Comparison of ENCODE assay signal across 15 mouse cellular contexts in the genomic region with DNA sequence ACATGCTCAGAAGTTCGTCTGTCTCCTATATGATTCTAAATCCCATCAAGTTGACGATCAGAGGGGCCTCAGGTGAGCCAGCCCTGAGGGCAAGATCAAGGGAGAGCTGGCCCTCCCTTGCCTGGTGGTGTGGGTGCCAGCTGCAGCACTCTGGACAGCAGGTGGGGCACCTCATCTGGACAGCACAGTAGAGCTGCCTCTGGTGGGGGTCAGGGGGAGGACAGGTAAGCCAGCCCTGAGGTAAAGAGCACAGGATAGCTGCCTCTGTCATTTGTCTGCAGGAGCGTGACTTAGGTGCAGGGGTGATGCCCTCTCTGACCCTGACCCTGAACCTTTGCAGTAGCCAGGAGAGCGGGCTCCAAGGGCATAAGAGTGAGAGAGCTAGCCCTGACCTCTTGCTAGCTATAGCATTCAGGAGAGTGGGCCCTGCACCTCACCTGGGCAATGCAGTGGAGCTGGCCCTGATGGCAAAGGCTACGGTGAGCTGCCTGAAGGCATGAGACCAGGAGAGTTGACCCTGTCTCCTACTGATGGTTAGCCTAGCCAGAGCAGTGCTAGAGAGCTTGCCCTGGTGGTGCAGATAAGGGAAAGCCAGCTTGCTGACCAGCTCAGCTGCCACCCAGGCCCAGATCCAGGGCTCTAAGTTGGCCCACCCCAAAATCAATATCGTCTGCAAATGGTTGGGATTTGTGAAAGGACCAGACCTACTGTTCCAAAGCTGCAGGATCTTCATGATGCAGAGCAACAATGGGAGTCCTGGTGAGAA.
DNase-seq lines count a peak whose midpoint lies in the region; ATAC-seq and TF ChIP-seq lines count a peak whose summit lies in the region.
"Had no signal": no experiment of that assay in that cellular context is flagged by ENCODE, and none has a peak within 500 bp of the region (broad histone marks: within the 10 kb centered on the region; RNA-seq: fewer than 3 reads in every experiment).

No protein-coding gene starts in this region.

- H3K36me3 ChIP-seq in heart, embryonic 10.5 days, result no peaks in the 10 kb centered on the region
- no peaks in the 10 kb centered on the region for H3K36me3 ChIP-seq in kidney, embryonic 16.5 days (ENCODE audit: insufficient read depth, low read length)
- no peaks in the 10 kb centered on the region for H3K36me3 ChIP-seq in midbrain, embryonic 15.5 days (replicated peaks)
- no peaks in the 10 kb centered on the region for H3K36me3 ChIP-seq in midbrain, postnatal 0 days (ENCODE audit: insufficient read depth, low read length)
- H3K36me3 ChIP-seq: forebrain, embryonic 12.5 days; hindbrain, embryonic 15.5 days; liver, embryonic 15.5 days had no signal

- H3K9ac ChIP-seq in kidney, embryonic 16.5 days (replicated peaks; ENCODE audit: low read length), result no peak overlapping the region
- H3K9ac ChIP-seq in midbrain, embryonic 15.5 days, result no peak overlapping the region
- no peak overlapping the region for H3K9ac ChIP-seq in midbrain, postnatal 0 days (replicated peaks; ENCODE audit: low read length, poor library complexity, severe bottlenecking)
- H3K9ac ChIP-seq: forebrain, embryonic 12.5 days; hindbrain, embryonic 15.5 days; liver, embryonic 15.5 days had no signal

- no peak overlapping the region for H3K4me3 ChIP-seq in heart, embryonic 10.5 days
- no peak overlapping the region for H3K4me3 ChIP-seq in kidney, embryonic 16.5 days (ENCODE audit: low read length)
- no peak overlapping the region for H3K4me3 ChIP-seq in midbrain, embryonic 15.5 days
- no peak overlapping the region for H3K4me3 ChIP-seq in midbrain, postnatal 0 days (ENCODE audit: low read depth, low read length)
- H3K4me3 ChIP-seq: forebrain, embryonic 12.5 days; hindbrain, embryonic 15.5 days; liver, embryonic 15.5 days; megakaryocyte, embryonic 14.5 days; myocyte had no signal

- H3K27ac ChIP-seq in heart, embryonic 10.5 days, result peak overlapping the region; percentile 56; the same call in 1 of the 2 replicates
- H3K27ac ChIP-seq in kidney, embryonic 16.5 days (ENCODE audit: low read length), result no peak overlapping the region
- peak overlapping the region; percentile 1; the same call in 1 of the 2 replicates for H3K27ac ChIP-seq in midbrain, embryonic 15.5 days
- no peak overlapping the region for H3K27ac ChIP-seq in midbrain, postnatal 0 days (ENCODE audit: low read depth, low read length)
- H3K27ac ChIP-seq: forebrain, embryonic 12.5 days; hindbrain, embryonic 15.5 days; liver, embryonic 15.5 days had no signal

- no peak overlapping the region for H3K4me2 ChIP-seq in kidney, embryonic 16.5 days (replicated peaks; ENCODE audit: low read depth, low read length)
- no peak overlapping the region for H3K4me2 ChIP-seq in midbrain, embryonic 15.5 days
- H3K4me2 ChIP-seq in midbrain, postnatal 0 days (ENCODE audit: low read depth, low read length, poor library complexity, severe bottlenecking), result no peak overlapping the region
- H3K4me2 ChIP-seq: forebrain, embryonic 12.5 days; hindbrain, embryonic 15.5 days; liver, embryonic 15.5 days had no signal

- no peak for TF ChIP-seq CTCF in midbrain, postnatal 0 days (IDR thresholded peaks at IDR 0.05)

- H3K9me3 ChIP-seq in heart, embryonic 10.5 days, result no peaks in the 10 kb centered on the region
- no peaks in the 10 kb centered on the region for H3K9me3 ChIP-seq in kidney, embryonic 16.5 days (ENCODE audit: low read length)
- no peaks in the 10 kb centered on the region for H3K9me3 ChIP-seq in midbrain, embryonic 15.5 days
- no peaks in the 10 kb centered on the region for H3K9me3 ChIP-seq in midbrain, postnatal 0 days (ENCODE audit: low read length)
- H3K9me3 ChIP-seq: forebrain, embryonic 12.5 days; hindbrain, embryonic 15.5 days; liver, embryonic 15.5 days; megakaryocyte, embryonic 14.5 days had no signal

- peaks cover 48% of the 10 kb centered on the region for H3K4me1 ChIP-seq in heart, embryonic 10.5 days
- peaks cover 47% of the 10 kb centered on the region for H3K4me1 ChIP-seq in kidney, embryonic 16.5 days (ENCODE audit: insufficient read depth, low read length)
- H3K4me1 ChIP-seq in midbrain, embryonic 15.5 days, result peaks cover 41% of the 10 kb centered on the region
- peaks cover 17% of the 10 kb centered on the region for H3K4me1 ChIP-seq in midbrain, postnatal 0 days (ENCODE audit: insufficient read depth, low read length)

- DNase-seq in heart, embryonic 10.5 days (ENCODE audit: low spot score), result no peak
- DNase-seq in heart, adult 9 months (ENCODE audit: low spot score in 2 of 2), result no peak
- DNase-seq in kidney, postnatal 10 days, result peak; percentile 23
- no peak for DNase-seq in midbrain, postnatal 0 days (ENCODE audit: low spot score)
- DNase-seq in adipocyte (ENCODE audit: low spot score), result no peak
- DNase-seq: cerebellum, adult 9-10 months; retina, postnatal 1 day; thymus, postnatal 14 days had no signal

- no peaks in the 10 kb centered on the region for H3K27me3 ChIP-seq in heart, embryonic 10.5 days (ENCODE audit: insufficient read depth, poor library complexity, severe bottlenecking)
- H3K27me3 ChIP-seq in kidney, embryonic 16.5 days (ENCODE audit: insufficient read depth, low read length), result no peaks in the 10 kb centered on the region
- no peaks in the 10 kb centered on the region for H3K27me3 ChIP-seq in midbrain, embryonic 15.5 days (replicated peaks)
- no peaks in the 10 kb centered on the region for H3K27me3 ChIP-seq in midbrain, postnatal 0 days (ENCODE audit: insufficient read depth, low read length)
- H3K27me3 ChIP-seq: forebrain, embryonic 12.5 days; hindbrain, embryonic 15.5 days; liver, embryonic 15.5 days; megakaryocyte, embryonic 14.5 days had no signal

- WGBS in heart, embryonic 10.5 days, result 83% methylated on average over 6 of the region's 6 CpGs
- WGBS in kidney, embryonic 16.5 days, result 83% methylated on average over 6 of the region's 6 CpGs
- 91% methylated on average over 6 of the region's 6 CpGs for WGBS in midbrain, embryonic 15.5 days
- WGBS in midbrain, postnatal 0 days, result 93% methylated on average over 6 of the region's 6 CpGs

- no peak for ATAC-seq in kidney, embryonic 16.5 days (ENCODE audit: low FRiP score, low TSS enrichment)
- no peak for ATAC-seq in midbrain, embryonic 15.5 days (replicated peaks)
- ATAC-seq in midbrain, postnatal 0 days (ENCODE audit: low FRiP score), result no peak

Comparison
In these comparisons a context has a peak if more than half of its experiments do, and no peak if none do; other contexts are left out.
1. H3K27ac ChIP-seq: peak in heart, embryonic 10.5 days (single experiment) and midbrain, embryonic 15.5 days (single experiment); none in kidney, embryonic 16.5 days (single experiment) and midbrain, postnatal 0 days (single experiment).